Mouse (Mus musculus) kidney, postnatal 0 days (tissue): ENCODE data around the gene Ctbp2. TPM values are rescaled to one million over a fixed set of nuclear protein-coding genes. Genes with fewer than 3 reads are reported as not detected.
A peak's percentile ranks its signal among the peaks of the same experiment; 100 is the strongest.

ENCODE experiments used
- ATAC-seq: fragments of 200-750 bp; cut with Nextera tagmentation; replicated peaks from 2 replicates; pipeline ENCODE4 v1.8.0; 2017; ENCODE audit warnings: low read depth, moderate number of reproducible peaks, moderate TSS enrichment, moderate library complexity; ENCODE audit not compliant: low FRiP score
- DNase-seq: peaks from one replicate; pipeline ENCODE4 v3.0.0-alpha.2; 2016; ENCODE audit warnings: low spot score
- H3K27ac ChIP-seq: fragments of 300-500 bp; sonication (generic); 2 replicates; pipeline ENCODE4 v1.5.1; 2014; ENCODE audit warnings: mild to moderate bottlenecking
- H3K27me3 ChIP-seq: fragments of 300-500 bp; sonication (generic); 2 replicates; pipeline ENCODE4 v1.6.1; 2014; ENCODE audit warnings: low read length, mixed read lengths; ENCODE audit not compliant: insufficient read depth
- H3K36me3 ChIP-seq: fragments of 300-500 bp; sonication (generic); 2 replicates; pipeline ENCODE4 v1.6.1; 2014; ENCODE audit warnings: low read length, mixed read lengths; ENCODE audit not compliant: insufficient read depth
- H3K4me1 ChIP-seq: fragments of 300-500 bp; sonication (generic); replicated peaks from 2 replicates; pipeline ENCODE4 v1.6.1; 2014; ENCODE audit warnings: antibody characterized with exemption, low read length, mixed read lengths; ENCODE audit not compliant: insufficient read depth
- H3K4me2 ChIP-seq: fragments of 300-500 bp; sonication (generic); 2 replicates; pipeline ENCODE4 v1.6.1; 2014; ENCODE audit warnings: mild to moderate bottlenecking, low read length, moderate library complexity, mixed read lengths
- H3K4me3 ChIP-seq: fragments of 300-500 bp; sonication (generic); replicated peaks from 2 replicates; pipeline ENCODE4 v1.5.1; 2014; ENCODE audit warnings: low read depth, low read length
- H3K9ac ChIP-seq: fragments of 300-500 bp; sonication (generic); 2 replicates; pipeline ENCODE4 v1.6.1; 2014; ENCODE audit warnings: low read depth, low read length
- H3K9me3 ChIP-seq: fragments of 300-500 bp; sonication (generic); replicated peaks from 2 replicates; pipeline ENCODE4 v1.6.1; 2016; ENCODE audit warnings: low read length, inconsistent platforms, mixed read lengths
- CTCF ChIP-seq: IDR thresholded peaks from 2 replicates; pipeline ENCODE4 v1.5.1; 2016; ENCODE audit warnings: antibody characterized with exemption, low read depth, mild to moderate bottlenecking, moderate library complexity
- WGBS: fragments of 180-500 bp; shearing (Covaris S2); extraction: QIAGEN DNeasy Blood & Tissue Kit; methylation state at CpG from one replicate; pipeline ENCODE4 v1.1.7; 2014; 5-methylcytosine and 5-hydroxymethylcytosine counted together
- polyA plus RNA-seq: library from polyadenylated mRNA; unstranded; fragments of >200 nt; fragmentation: Nextera tagmentation; extraction: Ambion mirVana; gene quantifications from 2 replicates; pipeline ENCODE4 v1.2.1, GENCODE M21; 2015

Gene Ctbp2
- polyA plus RNA-seq, 1 experiment from 2014 or later: 89.1 TPM

GRCm38 (mm10) chr7:133024694-133025093 is 99.5 kb downstream of the Ctbp2 start:
- ATAC-seq (no peak), DNase-seq (peak; percentile 46)
- TF ChIP-seq CTCF: no peak
- Histone ChIP-seq H3K4me1 (peaks cover 7% of the 10 kb centered on the region), H3K9ac (no peak overlapping the region), H3K4me2 (no peak overlapping the region), H3K27me3 (no peaks in the 10 kb centered on the region), H3K36me3 (no peaks in the 10 kb centered on the region), H3K9me3 (no peaks in the 10 kb centered on the region), H3K4me3 (no peak overlapping the region), H3K27ac (peak overlapping the region; percentile 34; the same call in 1 of the 2 replicates)
- 58% methylated on average over 1 of the region's 1 CpGs for WGBS

DNA sequence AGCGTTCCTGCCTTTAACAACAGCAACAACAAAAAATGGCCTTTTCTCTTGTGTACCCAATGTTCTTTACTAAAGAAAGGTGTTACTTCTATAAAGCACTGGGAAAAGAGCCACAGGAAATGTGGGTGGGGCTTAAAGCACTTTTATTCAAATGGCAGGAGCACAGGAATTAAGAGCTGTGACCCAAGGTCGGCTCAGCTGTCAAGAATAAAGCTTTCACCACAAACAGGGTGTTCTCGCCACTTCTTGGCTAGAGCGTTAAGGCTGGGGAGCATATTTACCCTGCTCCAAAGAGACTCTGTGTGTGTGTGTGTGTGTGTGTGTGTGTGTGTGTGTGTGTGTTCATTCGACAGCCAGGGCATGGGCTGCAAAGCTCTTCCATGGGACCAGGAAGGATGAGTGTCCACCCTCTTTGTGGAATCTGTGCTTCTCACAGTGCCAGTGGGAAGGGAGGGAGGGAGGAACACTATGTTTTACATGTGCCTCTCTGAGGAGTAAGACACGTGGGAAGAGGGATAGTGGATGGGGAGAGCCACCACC is 104.6 kb downstream of the Ctbp2 start:
- H3K27me3 ChIP-seq: no peaks in the 10 kb centered on the region
- no peak overlapping the region for H3K4me2 ChIP-seq
- peak; percentile 62 for DNase-seq
- TF ChIP-seq CTCF: no peak
- H3K36me3 ChIP-seq: no peaks in the 10 kb centered on the region
- ATAC-seq: no peak
- no peak overlapping the region for H3K4me3 ChIP-seq
- peaks cover 23% of the 10 kb centered on the region for H3K4me1 ChIP-seq
- no peaks in the 10 kb centered on the region for H3K9me3 ChIP-seq
- WGBS: 25% methylated on average over 6 of the region's 6 CpGs
- H3K27ac ChIP-seq: no peak overlapping the region
- H3K9ac ChIP-seq: no peak overlapping the region

GRCm38 (mm10) chr7:133018961-133019360 is 105.2 kb downstream of the Ctbp2 start:
- H3K27me3 ChIP-seq: no peaks in the 10 kb centered on the region
- H3K9me3 ChIP-seq: no peaks in the 10 kb centered on the region
- WGBS: 72% methylated on average over 7 of the region's 7 CpGs
- H3K27ac ChIP-seq: no peak overlapping the region
- no peak for TF ChIP-seq CTCF
- ATAC-seq (no peak), DNase-seq (no peak)
- no peak overlapping the region for H3K4me2 ChIP-seq
- no peaks in the 10 kb centered on the region for H3K36me3 ChIP-seq
- peaks cover 23% of the 10 kb centered on the region for H3K4me1 ChIP-seq
- no peak overlapping the region for H3K9ac ChIP-seq
- H3K4me3 ChIP-seq: no peak overlapping the region

- ATAC-seq (no peak), DNase-seq (peak; percentile 61)
- Histone ChIP-seq H3K4me1 (peaks cover 32% of the 10 kb centered on the region), H3K4me2 (no peak overlapping the region), H3K9me3 (no peaks in the 10 kb centered on the region), H3K27ac (no peak overlapping the region), H3K4me3 (no peak overlapping the region), H3K9ac (0 out of 2 replicates have a peak overlapping the region, but pooled peaks have one; percentile 10), H3K36me3 (0 out of 2 replicates have a peak, but pooled peaks cover 2% of the 10 kb centered on the region), H3K27me3 (no peaks in the 10 kb centered on the region)
- TF ChIP-seq CTCF: no peak
- WGBS: 40% methylated on average over 7 of the region's 7 CpGs
Measured at GRCm38 (mm10) chr7:133015416-133016070, 108.6 kb downstream of the Ctbp2 start.

DNA sequence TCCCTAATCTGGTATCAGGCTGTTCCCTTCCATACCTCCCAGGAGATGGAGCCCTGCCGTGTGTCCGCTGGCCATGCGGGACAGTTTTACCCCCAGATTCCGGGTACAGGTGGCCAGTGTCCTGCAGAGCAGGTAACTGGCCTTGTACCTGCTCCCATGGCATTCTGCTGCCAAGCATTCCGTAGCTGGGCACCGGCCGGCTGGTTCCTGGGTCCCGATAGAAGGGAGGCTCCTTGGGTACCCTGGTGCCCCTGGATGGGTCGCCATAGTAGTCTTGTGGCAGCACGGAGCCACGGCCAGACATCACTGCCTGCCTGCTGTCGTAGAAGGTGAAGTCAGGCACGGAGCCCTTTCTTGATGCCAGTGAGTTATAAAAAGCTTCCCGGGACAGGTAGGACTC is 109.5 kb downstream of the Ctbp2 start:
- WGBS: 88% methylated on average over 14 of the region's 14 CpGs
- Histone ChIP-seq H3K36me3 (0 out of 2 replicates have a peak, but pooled peaks cover 6% of the 10 kb centered on the region), H3K27ac (no peak overlapping the region), H3K4me2 (no peak overlapping the region), H3K9me3 (no peaks in the 10 kb centered on the region), H3K27me3 (no peaks in the 10 kb centered on the region), H3K4me1 (peaks cover 24% of the 10 kb centered on the region), H3K9ac (no peak overlapping the region), H3K4me3 (no peak overlapping the region)
- DNase-seq: no peak
- no peak for TF ChIP-seq CTCF
- no peak for ATAC-seq

- H3K27me3 ChIP-seq: no peaks in the 10 kb centered on the region
- DNase-seq (no peak), ATAC-seq (no peak; the same call in 1 of the 2 replicates)
- H3K4me1 ChIP-seq: peaks cover 18% of the 10 kb centered on the region
- 94% methylated on average over 10 of the region's 10 CpGs for WGBS
- no peak for TF ChIP-seq CTCF
- no peaks in the 10 kb centered on the region for H3K9me3 ChIP-seq
- no peak overlapping the region for H3K4me3 ChIP-seq
- no peak overlapping the region for H3K9ac ChIP-seq
- H3K27ac ChIP-seq: no peak overlapping the region
- no peak overlapping the region for H3K4me2 ChIP-seq
- H3K36me3 ChIP-seq: 0 out of 2 replicates have a peak, but pooled peaks cover 7% of the 10 kb centered on the region
Measured at GRCm38 (mm10) chr7:133013923-133014322, 110.2 kb downstream of the Ctbp2 start.
